Mouse (Mus musculus) mouse trophoblast stem cell (cell line): Measurements from ENCODE around the gene Ntmt1.

Source experiments
- in situ Hi-C, 2 experiments: fragments of 300-500 bp; cut with MseI, MboI; formaldehyde crosslinking; loops; 2 replicates in 1 of 2; 3 replicates in 1 of 2; pipeline ENCODE4 v1.15.1; 2025

The Ntmt1 gene

GRCm38 (mm10) chr2:30783346-30783745, 24.3 kb upstream of the Ntmt1 start:
- in situ Hi-C loops, result no loop called here

- in situ Hi-C loops, result no loop called here
These were observed 23.3 kb upstream of the Ntmt1 start for GRCm38 (mm10) chr2:30784078-30784994.

GRCm38 (mm10) chr2:30787466-30787865, 20.2 kb upstream of the Ntmt1 start:
- in situ Hi-C loops, result no loop called here

- in situ Hi-C loops, result loop anchor here in 1 of 2 experiments (10.0 kb wide), 1 partner anchor 317 kb away; the partner anchor contains the start of gene Ier5l
These were observed 15.6 kb upstream of the Ntmt1 start for GRCm38 (mm10) chr2:30792061-30792460.

- in situ Hi-C loops, result loop anchor here in 1 of 2 experiments (10.0 kb wide), 1 partner anchor 320 kb away; the partner anchor contains the start of gene Ier5l
These were observed 13.2 kb upstream of the Ntmt1 start for GRCm38 (mm10) chr2:30794179-30795108.

- in situ Hi-C loops, result loop anchor here in 1 of 2 experiments (10.0 kb wide), 1 partner anchor 321 kb away; the partner anchor contains the start of gene Ier5l
These were observed 12.2 kb upstream of the Ntmt1 start for GRCm38 (mm10) chr2:30795271-30795888.

GRCm38 (mm10) chr2:30795889-30796275, 11.7 kb upstream of the Ntmt1 start:
- in situ Hi-C loops, result loop anchor here in 1 of 2 experiments (10.0 kb wide), 1 partner anchor 321 kb away; the partner anchor contains the start of gene Ier5l

GRCm38 (mm10) chr2:30796382-30796781, 11.2 kb upstream of the Ntmt1 start:
- in situ Hi-C loops, result loop anchor here in 1 of 2 experiments (10.0 kb wide), 1 partner anchor 322 kb away; the partner anchor contains the start of gene Ier5l

- in situ Hi-C loops, result loop anchor here in 1 of 2 experiments (10.0 kb wide), 1 partner anchor 325 kb away; the partner anchor contains the start of gene Ier5l
These were observed 8.2 kb upstream of the Ntmt1 start for GRCm38 (mm10) chr2:30799456-30799855.

GRCm38 (mm10) chr2:30800671-30801066, 7.0 kb upstream of the Ntmt1 start:
- in situ Hi-C loops, result no loop called here

- in situ Hi-C loops, result no loop called here
These were observed 6.4 kb upstream of the Ntmt1 start for GRCm38 (mm10) chr2:30801067-30801852.

GRCm38 (mm10) chr2:30803604-30804003, 4.0 kb upstream of the Ntmt1 start, which contains the start of gene 1700001O22Rik:
Gene 1700001O22Rik (minus strand): TSS chr2:30803661.
- in situ Hi-C loops, result no loop called here

GRCm38 (mm10) chr2:30805983-30806382, 1.6 kb upstream of the Ntmt1 start:
- in situ Hi-C loops, result no loop called here

- in situ Hi-C loops, result no loop called here
These were observed 429 bp upstream of the Ntmt1 start for GRCm38 (mm10) chr2:30807147-30807647.

GRCm38 (mm10) chr2:30808296-30808655, 650 bp downstream of the Ntmt1 start:
- in situ Hi-C loops, result no loop called here

- in situ Hi-C loops, result no loop called here
These were observed 1.9 kb downstream of the Ntmt1 start for GRCm38 (mm10) chr2:30809503-30809902.

- in situ Hi-C loops, result no loop called here
These were observed 2.9 kb downstream of the Ntmt1 start for GRCm38 (mm10) chr2:30810573-30810972.

GRCm38 (mm10) chr2:30816383-30816782, 8.8 kb downstream of the Ntmt1 start:
- in situ Hi-C loops, result no loop called here

GRCm38 (mm10) chr2:30819873-30820272, 12.2 kb downstream of the Ntmt1 start:
- in situ Hi-C loops, result no loop called here

- in situ Hi-C loops, result no loop called here
These were observed 13.4 kb downstream of the Ntmt1 start for GRCm38 (mm10) chr2:30821073-30821472.
